Mouse (Mus musculus) spleen, postnatal 14 days (tissue): ENCODE data around the gene Tut4.
A peak's percentile ranks its signal among the peaks of the same experiment; 100 is the strongest.

Source experiments
- DNase-seq, 2 experiments: peaks; one replicate each; pipeline ENCODE4 v3.0.0; 2021 to 2022; ENCODE audit warnings: low spot score in 2 of 2

Gene Tut4

DNA sequence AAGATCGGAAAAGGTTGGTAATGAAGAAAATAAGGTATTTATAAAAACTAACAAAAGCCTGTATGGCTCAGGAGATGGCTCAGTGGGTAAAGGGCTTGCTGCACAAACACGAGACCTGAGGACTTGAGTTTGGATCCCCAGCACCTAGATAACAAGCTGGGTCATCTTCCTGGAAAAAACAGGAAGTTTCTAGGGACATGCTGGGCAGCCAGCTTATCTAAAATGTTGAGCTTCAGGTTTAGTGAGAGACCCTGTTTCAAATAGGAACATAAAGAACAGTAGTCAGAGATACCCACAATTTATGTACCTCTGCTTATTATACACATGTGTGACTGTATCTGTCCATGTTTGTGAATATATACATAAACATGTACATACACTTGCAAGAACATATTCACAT is 43.8 kb downstream of the Tut4 start:
- no peak for DNase-seq

DNA sequence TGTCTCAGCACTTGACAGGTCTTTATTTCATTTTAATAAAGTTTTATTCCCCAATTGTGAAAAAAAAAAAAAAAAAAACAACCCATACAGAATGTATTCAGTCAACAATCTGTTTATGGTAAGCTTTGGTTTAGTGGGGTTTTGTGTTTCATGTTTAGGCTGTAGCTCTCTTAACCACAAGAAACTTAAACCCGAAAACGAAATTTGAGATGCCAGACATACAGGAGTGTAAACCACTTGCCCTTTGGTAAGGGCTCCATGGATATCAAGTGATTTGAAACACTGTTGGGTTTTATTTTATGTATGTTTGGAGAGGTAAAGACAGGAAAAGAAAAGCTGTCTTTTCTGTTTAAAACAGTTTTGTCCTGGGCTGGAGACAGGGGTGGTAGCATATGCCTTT is 80.5 kb downstream of the Tut4 start:
- DNase-seq, result no peak

DNA sequence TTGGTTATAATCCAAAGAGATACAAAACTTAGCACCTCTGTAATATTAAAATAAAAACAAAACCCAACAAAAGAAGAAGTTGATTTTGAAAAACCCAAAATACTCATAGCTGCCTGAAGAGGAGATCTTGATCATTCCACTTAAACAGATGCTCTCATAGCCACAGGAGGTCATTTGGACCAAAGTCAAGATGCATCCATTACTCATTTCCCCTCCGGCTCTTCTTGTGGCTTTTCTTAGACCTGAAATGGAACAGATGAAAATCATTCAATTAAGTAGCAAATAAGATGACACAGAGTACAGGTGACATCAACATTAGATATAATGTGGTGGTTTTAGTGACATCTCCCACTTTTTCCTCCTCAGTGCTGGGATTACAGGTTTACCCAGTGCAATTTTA is 105.8 kb downstream of the Tut4 start:
- no peak for DNase-seq

DNA sequence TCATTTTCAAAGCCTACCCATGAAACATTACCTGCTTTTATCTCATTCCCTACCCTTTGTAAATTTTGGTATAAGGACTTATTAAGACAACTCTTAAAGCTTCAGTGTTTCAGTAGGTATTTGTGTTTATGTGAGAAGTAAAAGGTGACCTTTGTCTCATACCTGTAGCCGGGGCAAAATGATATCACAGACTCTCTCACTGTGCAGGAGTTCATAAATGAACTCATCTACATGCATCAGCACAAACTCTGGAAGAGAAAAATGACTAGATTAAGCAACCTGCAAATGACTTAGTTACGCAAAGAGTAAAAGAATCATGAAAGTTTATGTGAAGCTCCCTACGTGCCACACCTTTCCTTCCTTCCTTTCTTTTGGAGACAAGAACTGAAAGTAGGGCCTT is 113.4 kb downstream of the Tut4 start:
- no peak for DNase-seq

DNA sequence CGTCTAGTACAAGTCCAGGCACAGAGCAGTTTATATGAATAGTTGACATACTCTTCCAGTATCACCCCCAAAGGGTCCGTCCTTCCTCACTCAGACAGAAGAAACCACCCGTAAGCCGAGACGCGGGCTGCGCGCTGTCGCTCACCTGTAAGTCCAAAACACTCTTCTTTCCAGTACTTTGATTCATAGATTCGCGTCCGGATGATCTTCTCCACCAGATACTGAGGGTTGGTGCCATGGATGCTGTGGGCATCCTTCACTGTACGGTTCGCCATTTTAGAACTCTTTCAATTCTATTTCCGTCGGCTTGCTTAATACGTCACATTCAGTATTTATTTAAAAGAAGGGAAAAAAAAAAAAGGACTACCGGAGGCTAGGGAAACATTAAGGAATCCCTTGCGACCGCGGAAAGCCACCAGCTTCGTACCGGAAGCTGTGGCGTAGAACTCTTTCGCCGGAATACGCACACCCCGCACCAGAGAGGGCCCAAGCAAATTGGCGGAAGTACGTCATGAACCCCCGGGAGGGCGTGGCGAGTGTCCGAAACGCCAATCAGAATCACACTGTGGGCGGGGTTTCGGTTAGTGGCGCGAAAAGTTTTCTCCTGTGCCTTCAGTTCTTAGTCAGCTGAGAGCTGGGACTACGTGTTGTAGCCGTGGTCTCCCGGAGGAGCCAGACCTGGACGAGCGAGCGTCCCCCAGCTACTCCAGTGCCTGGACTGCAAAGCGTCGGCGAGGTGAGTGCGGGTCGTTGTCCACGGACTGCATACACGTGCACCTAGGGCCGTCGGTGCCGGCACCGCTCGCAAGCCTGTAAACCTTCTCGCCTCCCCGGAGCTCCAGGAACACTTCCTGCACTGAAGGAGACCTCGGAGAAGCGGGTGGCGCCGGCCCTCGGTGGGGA is 119.9 kb downstream of the Tut4 start, which contains the start of the genes Prpf38a and Orc1:
Prpf38a (minus strand) TSS at position 497 of the 903 bp plus-strand sequence.
Orc1 (plus strand) TSS at position 584 of the 903 bp plus-strand sequence.
- peak; percentile 94 to 96 for DNase-seq

DNA sequence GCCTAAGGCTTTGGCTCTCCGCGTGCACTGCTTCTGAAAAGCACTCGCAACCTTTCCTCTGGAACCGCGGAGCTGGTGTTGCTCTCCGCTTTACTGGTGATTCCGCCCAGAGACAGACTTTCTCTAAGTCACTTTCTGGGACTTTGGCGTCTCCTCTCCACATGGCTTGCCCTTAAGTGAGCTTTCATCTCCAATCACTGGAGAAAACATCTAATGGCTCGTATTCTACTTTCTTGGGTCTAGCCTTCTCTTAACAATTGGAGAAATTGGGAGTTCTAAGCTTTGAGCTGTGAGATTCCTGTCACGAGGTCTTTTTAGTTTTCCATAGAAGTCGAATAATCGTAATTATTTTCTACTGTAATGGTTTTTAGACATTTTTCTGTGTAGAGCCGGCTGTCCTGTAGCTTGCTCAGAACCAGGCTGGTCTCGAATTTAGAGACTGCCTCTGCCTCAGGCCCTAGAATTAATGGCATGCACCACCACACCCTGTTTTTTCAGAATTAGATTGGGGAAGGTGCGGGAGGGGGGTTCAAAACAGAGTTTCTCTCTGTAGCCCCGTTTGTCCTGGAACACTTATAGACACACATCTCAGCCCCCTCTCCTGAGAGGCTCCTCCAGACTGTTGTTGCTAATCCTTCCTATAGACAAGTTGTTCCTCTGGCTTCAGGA is 120.7 kb downstream of the Tut4 start:
- DNase-seq, result no peak

DNA sequence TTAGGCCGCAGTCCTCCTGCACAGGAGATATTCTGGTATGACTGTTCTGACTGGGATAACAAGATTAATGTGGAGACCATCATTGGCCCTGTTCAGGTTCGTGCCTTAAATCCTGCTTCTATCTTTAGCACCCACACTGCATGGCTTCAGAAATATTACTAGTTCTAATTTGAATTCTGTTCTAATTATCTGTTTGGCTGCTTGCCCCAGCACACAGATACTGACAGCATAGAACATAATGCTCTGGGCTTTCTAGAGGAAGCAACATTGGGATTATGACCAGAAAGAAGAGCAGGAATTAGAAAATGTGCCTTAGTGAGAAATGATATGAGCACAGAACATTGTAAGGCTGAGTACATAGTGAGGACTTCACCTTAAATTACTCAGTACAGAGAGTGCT is 134.2 kb downstream of the Tut4 start:
- no peak for DNase-seq

DNA sequence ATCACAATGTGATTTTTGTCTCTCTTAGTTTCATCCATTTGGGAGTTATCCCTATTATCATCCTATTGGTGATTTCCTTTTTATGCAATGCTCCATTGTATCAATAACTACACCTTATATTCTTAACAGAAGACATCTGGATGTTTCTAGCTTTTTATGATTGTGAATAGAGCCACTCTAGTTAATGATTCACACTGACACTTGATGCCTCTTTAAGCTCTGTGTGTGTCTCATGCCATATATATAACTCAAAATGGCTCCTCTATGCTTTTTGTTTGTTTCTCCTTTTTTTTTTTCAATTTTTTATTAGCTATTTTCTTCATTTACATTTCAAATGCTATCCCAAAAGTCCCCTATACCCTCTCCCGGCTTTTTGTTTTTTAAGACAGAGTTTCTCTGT is 136.6 kb downstream of the Tut4 start:
- DNase-seq, result no peak

DNA sequence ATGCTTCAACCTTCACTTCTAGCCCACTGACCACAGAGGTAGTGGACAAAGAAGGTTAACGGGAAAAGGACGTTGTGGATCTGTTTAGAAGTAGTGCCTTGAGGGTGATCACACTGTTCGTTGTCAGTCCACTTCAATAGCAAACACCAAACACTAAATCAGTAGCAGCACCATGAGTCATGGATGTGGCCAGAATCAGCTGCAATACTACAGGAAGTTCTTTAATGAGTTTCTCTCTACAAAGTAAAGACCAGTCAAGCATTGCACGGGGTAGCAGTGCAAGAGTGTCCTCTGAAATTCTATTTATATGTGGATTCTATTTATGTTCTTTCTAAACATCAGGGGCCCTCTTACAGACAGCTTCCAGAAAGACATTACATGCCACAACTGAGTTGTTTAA is 139.1 kb downstream of the Tut4 start:
- no peak for DNase-seq

DNA sequence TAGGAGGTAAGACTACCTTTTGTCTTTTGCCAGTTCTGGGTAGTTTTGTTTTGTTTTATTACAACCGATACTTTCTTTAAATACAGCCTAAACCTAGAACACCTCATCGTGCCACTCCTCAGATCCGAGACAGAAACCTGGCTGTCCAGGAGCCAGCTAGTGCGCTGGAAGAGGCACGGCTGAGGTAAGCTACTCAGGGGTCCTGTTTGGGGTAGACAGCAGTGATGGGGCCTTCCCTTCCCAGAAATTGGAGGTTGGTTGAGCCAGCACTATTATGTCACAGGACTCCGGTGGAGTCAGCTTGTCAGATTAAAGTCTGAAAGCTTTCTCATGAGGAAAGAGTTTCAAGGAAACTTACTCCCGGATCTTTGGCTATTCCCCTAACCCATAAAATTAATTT is 142.6 kb downstream of the Tut4 start:
- DNase-seq, result no peak

DNA sequence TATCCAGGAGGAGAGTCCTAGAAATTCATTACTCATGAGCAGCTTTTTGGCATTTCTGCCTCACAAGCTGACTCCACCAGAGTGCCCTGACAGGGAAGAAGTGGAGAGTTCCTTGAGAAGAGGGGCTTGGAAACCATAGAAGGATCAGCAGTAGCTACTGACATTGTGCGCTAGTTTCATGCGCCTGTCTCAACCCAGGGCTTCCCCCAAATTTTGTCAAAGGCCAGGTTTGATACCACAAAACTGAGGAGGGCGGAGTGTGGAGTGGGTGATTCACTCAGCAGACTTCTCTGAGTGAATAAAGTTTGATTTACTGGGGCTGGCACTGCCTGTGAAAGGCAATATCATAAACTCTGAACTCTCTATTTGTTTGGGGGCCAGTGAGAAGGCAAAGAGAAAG is 149.4 kb downstream of the Tut4 start:
- DNase-seq, result no peak
